Mouse (Mus musculus) intestine, postnatal 0 days (tissue): ENCODE data around the gene Fzd2. TPM values are rescaled to one million over a fixed set of nuclear protein-coding genes. Genes with fewer than 3 reads are reported as not detected.

Experiments used
- ATAC-seq: fragments of 200-750 bp; cut with Nextera tagmentation; 2 replicates; pipeline ENCODE4 v1.8.0; 2017; ENCODE audit warnings: mild to moderate bottlenecking, moderate TSS enrichment, moderate library complexity
- H3K27ac ChIP-seq: fragments of 300-500 bp; sonication (generic); 2 replicates; pipeline ENCODE4 v1.5.1; 2014; ENCODE audit warnings: mild to moderate bottlenecking, low read depth, low read length, moderate library complexity
- H3K27me3 ChIP-seq: fragments of 300-500 bp; sonication (generic); replicated peaks from 2 replicates; pipeline ENCODE4 v1.6.1; 2014; ENCODE audit warnings: low read length, mixed read lengths; ENCODE audit not compliant: control insufficient read depth, insufficient read depth
- H3K36me3 ChIP-seq: fragments of 300-500 bp; sonication (generic); 2 replicates; pipeline ENCODE4 v1.6.1; 2014; ENCODE audit warnings: mild to moderate bottlenecking, moderate library complexity; ENCODE audit not compliant: control insufficient read depth, insufficient read depth
- H3K4me1 ChIP-seq: fragments of 300-500 bp; sonication (generic); replicated peaks from 2 replicates; pipeline ENCODE4 v1.6.1; 2014; ENCODE audit warnings: antibody characterized with exemption, low read length, mixed read lengths; ENCODE audit not compliant: control insufficient read depth, insufficient read depth
- H3K4me2 ChIP-seq: fragments of 300-500 bp; sonication (generic); replicated peaks from 2 replicates; pipeline ENCODE4 v1.6.1; 2014; ENCODE audit warnings: low read depth, mild to moderate bottlenecking, moderate library complexity
- H3K4me3 ChIP-seq: fragments of 300-500 bp; sonication (generic); 2 replicates; pipeline ENCODE4 v1.5.1; 2014; ENCODE audit warnings: low read depth, low read length
- H3K9ac ChIP-seq: fragments of 300-500 bp; sonication (generic); 2 replicates; pipeline ENCODE4 v1.6.1; 2014; ENCODE audit warnings: mild to moderate bottlenecking, low read depth, low read length
- H3K9me3 ChIP-seq: fragments of 300-500 bp; sonication (generic); 2 replicates; pipeline ENCODE4 v1.6.1; 2016; ENCODE audit warnings: mixed run types; ENCODE audit not compliant: control insufficient read depth
- CTCF ChIP-seq: sonication (generic); IDR thresholded peaks from 2 replicates; pipeline ENCODE4 v1.5.1; 2016; ENCODE audit warnings: low read depth, mild to moderate bottlenecking, control low read depth, antibody characterized with exemption, moderate library complexity
- WGBS: fragments of 180-500 bp; shearing (Covaris S2); extraction: QIAGEN DNeasy Blood & Tissue Kit; methylation state at CpG from one replicate; pipeline ENCODE4 v1.1.7; 2014; 5-methylcytosine and 5-hydroxymethylcytosine counted together
- polyA plus RNA-seq: library from polyadenylated mRNA; unstranded; fragments of >200 nt; fragmentation: Nextera tagmentation; extraction: Ambion mirVana; gene quantifications from 2 replicates; pipeline ENCODE4 v1.2.1, GENCODE M21; 2015

Gene Fzd2
- polyA plus RNA-seq, 1 experiment from 2014 or later: 6.2 TPM

DNA sequence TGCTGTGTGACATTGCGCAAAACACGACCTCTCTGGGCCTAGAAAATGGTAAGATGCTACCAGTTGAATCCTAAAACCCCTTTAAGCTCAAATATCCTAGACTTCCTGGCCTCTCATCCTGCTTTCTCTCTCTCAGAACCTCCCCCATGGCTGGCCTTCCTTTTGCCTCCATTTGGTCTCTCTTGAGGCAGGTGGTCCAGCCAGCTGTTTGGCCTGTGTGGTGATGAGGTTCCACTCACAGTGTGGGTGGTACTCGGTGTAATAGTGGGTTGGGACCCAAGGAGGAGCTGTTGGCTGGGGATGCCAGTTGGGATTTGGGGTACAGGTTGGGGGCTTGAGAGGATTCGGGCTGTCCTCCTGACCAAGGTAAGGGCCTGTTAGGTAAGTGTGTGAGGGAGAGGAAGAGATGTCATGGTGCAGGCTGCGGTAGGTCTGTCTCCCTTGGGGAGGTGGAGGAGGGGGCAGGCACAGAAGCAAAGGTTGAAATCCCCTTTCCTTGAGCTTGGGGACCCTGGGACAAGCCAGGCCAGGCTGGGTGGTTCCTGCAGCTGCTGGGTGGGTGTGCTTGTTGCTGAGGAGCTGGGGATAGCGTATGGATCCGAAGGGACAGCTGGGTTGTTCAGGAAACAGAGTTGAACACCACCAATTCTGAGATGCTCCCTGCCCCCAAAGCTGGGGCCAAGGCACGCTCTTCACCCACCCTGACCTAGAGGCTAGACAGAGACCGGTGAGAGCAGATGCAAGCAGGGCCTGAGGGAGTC, 23.2 kb downstream of the Fzd2 start:
- no peak overlapping the region for H3K27ac ChIP-seq
- H3K9me3 ChIP-seq: no peaks in the 10 kb centered on the region
- no peak for ATAC-seq
- no peaks in the 10 kb centered on the region for H3K36me3 ChIP-seq
- peaks cover 6% of the 10 kb centered on the region for H3K4me1 ChIP-seq
- no peak overlapping the region for H3K9ac ChIP-seq
- no peak for TF ChIP-seq CTCF
- no peak overlapping the region for H3K4me2 ChIP-seq
- H3K27me3 ChIP-seq: no peaks in the 10 kb centered on the region
- WGBS: 84% methylated on average over 9 of the region's 9 CpGs
- no peak overlapping the region for H3K4me3 ChIP-seq

DNA sequence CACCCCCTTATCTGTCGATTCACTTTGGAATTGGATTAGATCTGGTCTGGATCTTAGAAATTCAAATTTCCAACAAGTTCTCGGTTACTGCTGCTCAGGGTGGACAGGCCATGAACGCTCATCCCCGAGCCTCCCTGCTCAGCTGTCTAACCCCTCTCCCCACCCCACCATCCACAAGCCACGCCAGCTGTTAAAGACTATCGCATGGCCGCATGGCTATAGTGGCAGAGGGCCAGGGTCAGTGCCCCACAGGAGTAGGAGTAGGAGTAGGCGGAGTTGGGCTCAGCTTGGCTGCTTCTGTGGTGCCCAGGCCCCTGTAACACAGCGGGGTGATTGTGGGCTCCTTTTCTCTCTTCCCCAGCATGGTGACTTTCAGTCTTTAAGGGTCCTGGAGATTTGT, 24.3 kb downstream of the Fzd2 start:
- H3K4me3 ChIP-seq: no peak overlapping the region
- H3K4me2 ChIP-seq: no peak overlapping the region
- H3K36me3 ChIP-seq: no peaks in the 10 kb centered on the region
- H3K27ac ChIP-seq: no peak overlapping the region
- ATAC-seq: no peak
- TF ChIP-seq CTCF: no peak
- H3K27me3 ChIP-seq: no peaks in the 10 kb centered on the region
- 79% methylated on average over 9 of the region's 9 CpGs for WGBS
- peaks cover 8% of the 10 kb centered on the region for H3K4me1 ChIP-seq
- no peaks in the 10 kb centered on the region for H3K9me3 ChIP-seq
- no peak overlapping the region for H3K9ac ChIP-seq

GRCm38 (mm10) chr11:102629375-102629774, 25.2 kb downstream of the Fzd2 start:
- Histone ChIP-seq H3K4me2 (no peak overlapping the region), H3K36me3 (no peaks in the 10 kb centered on the region), H3K27me3 (no peaks in the 10 kb centered on the region), H3K9ac (no peak overlapping the region), H3K9me3 (no peaks in the 10 kb centered on the region), H3K4me3 (no peak overlapping the region), H3K4me1 (peaks cover 4% of the 10 kb centered on the region), H3K27ac (no peak overlapping the region)
- no peak for TF ChIP-seq CTCF
- WGBS: 44% methylated on average over 8 of the region's 8 CpGs
- ATAC-seq: no peak

DNA sequence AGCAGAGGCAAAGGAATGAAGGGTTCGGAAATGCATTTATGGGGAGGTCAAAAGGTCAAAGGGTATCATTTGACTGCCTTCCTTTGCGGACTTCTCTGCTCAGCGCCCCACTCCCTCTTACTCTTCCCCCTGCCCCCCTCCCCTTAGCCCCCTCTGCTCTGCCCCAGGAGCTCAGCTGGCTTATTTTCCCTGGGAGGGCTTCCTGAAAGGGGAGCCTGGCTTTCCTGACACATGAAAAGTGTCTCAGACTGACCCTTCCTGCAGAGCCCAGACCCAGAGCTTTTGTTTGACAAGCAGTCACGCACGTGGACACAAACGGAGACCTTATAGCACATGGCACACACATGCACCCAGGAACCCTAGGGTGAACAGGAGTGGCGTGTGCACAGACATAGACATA, 26.5 kb downstream of the Fzd2 start:
- no peaks in the 10 kb centered on the region for H3K9me3 ChIP-seq
- 38% methylated on average over 7 of the region's 7 CpGs for WGBS
- ATAC-seq: no peak
- peaks cover 4% of the 10 kb centered on the region for H3K4me1 ChIP-seq
- H3K36me3 ChIP-seq: no peaks in the 10 kb centered on the region
- no peak for TF ChIP-seq CTCF
- H3K4me3 ChIP-seq: no peak overlapping the region
- H3K4me2 ChIP-seq: no peak overlapping the region
- no peak overlapping the region for H3K27ac ChIP-seq
- no peaks in the 10 kb centered on the region for H3K27me3 ChIP-seq
- no peak overlapping the region for H3K9ac ChIP-seq

- 45% methylated on average over 5 of the region's 5 CpGs for WGBS
- peaks cover 4% of the 10 kb centered on the region for H3K4me1 ChIP-seq
- H3K9me3 ChIP-seq: no peaks in the 10 kb centered on the region
- no peak for TF ChIP-seq CTCF
- H3K9ac ChIP-seq: no peak overlapping the region
- H3K27ac ChIP-seq: no peak overlapping the region
- no peaks in the 10 kb centered on the region for H3K36me3 ChIP-seq
- no peaks in the 10 kb centered on the region for H3K27me3 ChIP-seq
- no peak overlapping the region for H3K4me3 ChIP-seq
- H3K4me2 ChIP-seq: no peak overlapping the region
- no peak for ATAC-seq
Observed at GRCm38 (mm10) chr11:102631203-102631602, 27.0 kb downstream of the Fzd2 start.

DNA sequence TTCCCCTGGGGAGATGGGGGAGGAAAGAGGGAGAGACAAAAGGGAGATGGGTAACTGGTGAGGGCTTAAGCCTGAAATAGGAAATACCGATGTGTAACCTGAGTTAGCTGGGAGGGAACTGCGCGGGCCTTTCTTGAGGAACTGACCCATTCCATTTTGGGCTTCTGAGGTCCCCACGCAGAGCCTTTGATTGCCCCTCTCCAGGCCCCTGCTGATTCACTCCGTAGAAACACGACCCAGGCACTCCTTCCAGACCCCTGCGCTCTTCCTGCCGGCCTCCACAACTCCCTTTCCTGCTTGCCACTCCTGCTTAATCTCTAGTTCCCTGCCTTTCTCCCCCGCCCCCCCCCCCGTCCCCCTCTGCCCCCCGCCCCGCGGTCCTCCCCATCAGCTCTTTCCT, 28.5 kb downstream of the Fzd2 start:
- TF ChIP-seq CTCF: no peak
- Histone ChIP-seq H3K4me2 (peak overlapping the region; percentile 52), H3K27ac (no peak overlapping the region; the same call in 1 of the 2 replicates), H3K9me3 (no peaks in the 10 kb centered on the region), H3K4me3 (no peak overlapping the region), H3K36me3 (no peaks in the 10 kb centered on the region), H3K4me1 (peaks cover 4% of the 10 kb centered on the region), H3K27me3 (no peaks in the 10 kb centered on the region), H3K9ac (no peak overlapping the region)
- ATAC-seq: no peak
- WGBS: 28% methylated on average over 11 of the region's 13 CpGs
